Mouse (Mus musculus) small intestine, adult 2 months (tissue): ENCODE data around the gene Klhl26.

Experiments
- CTCF ChIP-seq: fragments of 200-500 bp; IDR thresholded peaks from 2 replicates; pipeline ENCODE4 v1.5.1; 2012; ENCODE audit warnings: low read depth, mild to moderate bottlenecking, control low read depth, inconsistent platforms, low read length, moderate library complexity, mixed read lengths; ENCODE audit not compliant: insufficient replicate concordance, insufficient read length; ENCODE audit errors: extremely low read depth
- POLR2A ChIP-seq: fragments of 200-500 bp; IDR thresholded peaks from 2 replicates; pipeline ENCODE4 v1.6.1; 2012; ENCODE audit warnings: low read depth, mild to moderate bottlenecking, control low read depth, inconsistent platforms, low read length, moderate library complexity

DNA sequence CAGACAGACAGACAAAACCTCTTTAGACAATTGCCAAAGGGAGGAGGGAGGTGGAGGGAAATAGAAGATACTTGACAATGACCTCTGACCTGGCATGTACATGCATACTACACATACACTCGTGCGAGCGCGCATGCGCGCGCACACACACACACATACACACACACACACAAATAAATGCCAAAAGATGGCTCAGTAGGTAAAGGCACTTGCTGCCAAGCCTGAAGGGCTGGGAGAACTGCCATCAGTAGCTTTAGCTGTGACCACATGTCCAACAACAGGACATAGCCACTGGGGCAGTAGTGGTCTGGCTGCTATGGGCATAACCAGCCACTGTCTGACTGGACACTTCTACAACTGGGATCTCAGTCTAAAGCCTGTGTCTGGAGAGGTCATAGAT lies 4.9 kb downstream of the Klhl26 start:
- TF ChIP-seq CTCF (no peak), POLR2A (no peak)
